Mouse (Mus musculus) thymus, postnatal 25 days (tissue): ENCODE results near the gene Tubgcp2.
A peak's percentile ranks its signal among the peaks of the same experiment; 100 is the strongest.

Source experiments
- DNase-seq: peaks from one replicate; pipeline ENCODE4 v3.0.0; 2022

Gene Tubgcp2

GRCm38 (mm10) chr7:140045546-140045945 is 9.1 kb upstream of the Tubgcp2 start:
- DNase-seq: no peak

GRCm38 (mm10) chr7:140042728-140043127 is 6.3 kb upstream of the Tubgcp2 start:
- no peak for DNase-seq

- DNase-seq: no peak
Measured at GRCm38 (mm10) chr7:140037171-140037555, 694 bp upstream of the Tubgcp2 start.

- DNase-seq: no peak
Measured at GRCm38 (mm10) chr7:140035456-140035855, 1.0 kb downstream of the Tubgcp2 start.

- DNase-seq: no peak
Measured at GRCm38 (mm10) chr7:140033386-140033785, 3.1 kb downstream of the Tubgcp2 start.

GRCm38 (mm10) chr7:140032366-140032765 is 4.1 kb downstream of the Tubgcp2 start:
- no peak for DNase-seq

GRCm38 (mm10) chr7:140031771-140032170 is 4.7 kb downstream of the Tubgcp2 start:
- no peak for DNase-seq

- DNase-seq: no peak
Measured at GRCm38 (mm10) chr7:140011336-140011735, 25.1 kb downstream of the Tubgcp2 start.

- DNase-seq: no peak
Measured at GRCm38 (mm10) chr7:140007781-140008180, 28.7 kb downstream of the Tubgcp2 start.

GRCm38 (mm10) chr7:140006861-140007611 is 29.4 kb downstream of the Tubgcp2 start:
- DNase-seq: no peak

- no peak for DNase-seq
Measured at GRCm38 (mm10) chr7:140004666-140005065, 31.8 kb downstream of the Tubgcp2 start.

GRCm38 (mm10) chr7:140001086-140001740 is 35.3 kb downstream of the Tubgcp2 start:
- no peak for DNase-seq

GRCm38 (mm10) chr7:139998691-139999350 is 37.6 kb downstream of the Tubgcp2 start:
- DNase-seq: no peak

GRCm38 (mm10) chr7:139994676-139995075 is 41.8 kb downstream of the Tubgcp2 start:
- DNase-seq: peak; percentile 62

- DNase-seq: no peak
Measured at GRCm38 (mm10) chr7:139994202-139994601, 42.3 kb downstream of the Tubgcp2 start.

GRCm38 (mm10) chr7:139993532-139993931 is 42.9 kb downstream of the Tubgcp2 start:
- no peak for DNase-seq

- peak; percentile 25 for DNase-seq
Measured at GRCm38 (mm10) chr7:139992406-139992805, 44.1 kb downstream of the Tubgcp2 start, which contains the start of gene Adam8. Adam8 (minus strand) TSS chr7:139992562.

- DNase-seq: no peak
Measured at GRCm38 (mm10) chr7:139990864-139991394, 45.5 kb downstream of the Tubgcp2 start.

GRCm38 (mm10) chr7:139988272-139988671 is 48.2 kb downstream of the Tubgcp2 start:
- DNase-seq: no peak

- no peak for DNase-seq
Measured at GRCm38 (mm10) chr7:139984505-139984904, 52.0 kb downstream of the Tubgcp2 start.

GRCm38 (mm10) chr7:139982058-139982457 is 54.4 kb downstream of the Tubgcp2 start:
- DNase-seq: no peak

- DNase-seq: no peak
Measured at GRCm38 (mm10) chr7:139980778-139981177, 55.7 kb downstream of the Tubgcp2 start.

- no peak for DNase-seq
Measured at GRCm38 (mm10) chr7:139979011-139979719, 57.3 kb downstream of the Tubgcp2 start.
